Mouse (Mus musculus): ENCODE results near the gene Dapp1.

The Dapp1 gene

DNA sequence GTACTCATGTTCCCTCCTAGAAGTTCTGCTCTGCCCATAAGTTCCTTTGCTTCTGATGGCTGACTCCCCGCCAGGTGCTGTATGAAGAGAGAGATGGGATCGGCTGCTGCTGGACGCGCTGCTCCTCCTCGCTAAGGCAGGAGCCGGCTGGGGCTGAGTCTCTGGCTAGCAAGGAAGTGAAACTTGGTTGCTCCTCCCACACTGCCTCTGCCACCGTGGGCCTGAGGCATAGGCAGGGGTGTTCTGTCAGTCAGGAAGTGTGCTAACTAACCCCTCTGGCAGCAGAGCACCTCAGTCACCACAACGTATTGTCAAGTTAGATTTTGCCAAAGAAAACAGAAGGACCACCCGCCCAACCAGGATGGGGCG, at the start of gene Dapp1:
Dapp1 (minus strand) TSS at position 164 of the 369 bp plus-strand sequence.
- DNase-seq (ENCODE audit: low read depth), result peak; percentile 55

DNA sequence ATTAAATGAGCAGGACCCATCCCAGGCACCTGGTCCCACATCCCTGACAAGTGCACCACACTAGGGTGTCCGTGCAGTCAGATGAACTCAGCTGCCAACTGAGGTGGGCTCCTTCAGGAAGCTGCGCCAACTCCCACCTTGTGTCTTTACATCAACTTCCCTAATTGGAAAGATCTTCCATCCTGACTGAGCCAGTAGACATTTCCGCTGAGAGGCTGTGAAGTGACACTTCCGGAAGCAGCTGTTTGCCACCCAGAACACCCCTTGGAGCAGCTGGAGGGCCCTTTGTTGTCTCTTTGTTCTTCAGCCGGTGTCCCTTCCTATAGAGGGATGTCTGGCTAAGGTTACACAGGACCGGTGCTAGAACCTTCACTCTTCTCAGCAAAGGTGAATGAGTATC, 49.2 kb upstream of the Dapp1 start:
- DNase-seq (ENCODE audit: low read depth), result no peak

DNA sequence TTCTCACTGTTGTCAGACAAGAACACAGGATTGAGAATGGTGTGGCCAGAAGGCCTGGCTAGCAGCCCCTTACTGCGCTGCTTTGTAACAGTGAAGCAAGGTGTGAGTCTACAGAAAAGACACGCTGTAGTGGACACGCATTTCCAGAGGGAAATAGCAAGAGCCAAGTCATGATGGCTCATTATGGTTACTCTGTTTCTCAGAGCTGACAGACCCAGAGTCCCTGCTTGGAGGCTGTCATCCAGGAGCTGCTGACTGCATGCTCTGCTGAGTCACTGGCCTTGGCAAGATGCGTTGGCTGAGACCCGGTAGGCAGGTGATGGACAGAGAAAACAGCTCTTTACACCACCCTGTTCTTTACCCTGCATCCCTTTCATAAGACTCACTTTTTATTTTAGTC, 48.0 kb upstream of the Dapp1 start:
- DNase-seq (ENCODE audit: low read depth), result no peak

- no peak for DNase-seq (ENCODE audit: low read depth)
Measured at GRCm38 (mm10) chr3:138027575-138028362, 46.4 kb upstream of the Dapp1 start.

- DNase-seq (ENCODE audit: low read depth), result no peak
Measured at GRCm38 (mm10) chr3:138026286-138026685, 44.9 kb upstream of the Dapp1 start.

DNA sequence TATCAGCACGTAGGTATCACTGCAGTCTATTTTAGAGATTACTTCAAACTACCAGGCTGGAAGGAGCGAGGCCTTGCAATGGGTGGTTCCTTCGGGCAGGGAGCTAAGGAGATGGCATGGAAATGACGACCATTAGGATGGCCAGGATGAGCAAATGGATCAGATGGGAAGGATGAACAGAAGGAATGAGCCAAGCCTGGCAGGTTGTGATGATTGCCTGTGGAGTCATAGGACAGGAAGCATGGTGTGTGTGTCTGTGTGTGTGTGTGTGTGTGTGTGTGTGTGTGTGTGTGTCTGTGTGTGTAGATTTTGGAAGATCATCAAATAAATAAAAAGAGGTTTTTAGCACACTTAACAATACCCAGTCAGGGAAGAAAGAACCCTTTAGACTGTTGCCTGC, 41.3 kb upstream of the Dapp1 start:
- DNase-seq (ENCODE audit: low read depth), result no peak

- DNase-seq (ENCODE audit: low read depth), result peak; percentile 30
Measured at GRCm38 (mm10) chr3:138022003-138022402, 40.7 kb upstream of the Dapp1 start.

DNA sequence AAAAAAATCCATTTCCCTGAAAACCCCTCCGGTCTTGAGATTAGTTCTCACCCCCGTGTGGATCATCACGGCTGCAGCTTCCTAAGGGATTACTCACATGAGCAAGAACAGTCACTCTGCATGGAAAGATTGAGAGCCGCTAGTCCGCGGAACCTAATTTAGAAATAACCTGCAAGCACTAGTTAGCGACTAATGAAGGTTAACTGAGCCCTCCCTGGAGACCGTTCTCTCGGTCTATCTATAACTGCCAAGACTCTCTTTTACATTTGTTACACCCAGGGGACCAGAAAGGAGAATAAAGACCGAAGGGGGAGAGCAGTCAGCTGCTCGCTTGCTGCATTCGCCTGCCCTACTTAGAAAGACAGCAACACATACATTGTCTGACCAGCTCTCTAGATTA, 35.5 kb upstream of the Dapp1 start:
- DNase-seq (ENCODE audit: low read depth), result no peak

- no peak for DNase-seq (ENCODE audit: low read depth)
Measured at GRCm38 (mm10) chr3:138014725-138015124, 33.4 kb upstream of the Dapp1 start.

- DNase-seq (ENCODE audit: low read depth), result no peak
Measured at GRCm38 (mm10) chr3:138012351-138012750, 31.0 kb upstream of the Dapp1 start.

DNA sequence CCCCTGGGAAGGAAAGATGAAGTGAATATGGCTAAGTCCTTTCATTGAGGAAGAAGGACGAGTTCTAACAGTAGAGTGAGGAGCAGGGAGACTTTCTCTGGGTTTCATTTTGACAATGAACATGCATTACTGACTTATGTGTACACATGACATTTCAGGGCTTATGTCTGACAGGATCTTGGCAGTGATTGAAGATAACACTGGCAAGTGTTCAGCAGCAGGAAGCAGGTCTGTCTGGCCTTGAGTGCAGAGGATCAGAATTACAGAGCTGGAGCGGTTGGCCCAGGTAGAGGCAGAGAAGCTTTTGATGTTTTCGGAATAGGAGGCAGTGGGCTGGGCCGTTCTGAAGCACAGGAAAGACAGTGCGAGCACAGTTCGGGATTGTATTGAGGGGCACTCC, 26.8 kb upstream of the Dapp1 start:
- DNase-seq (ENCODE audit: low read depth), result no peak

GRCm38 (mm10) chr3:138006896-138007295, 25.6 kb upstream of the Dapp1 start:
- DNase-seq (ENCODE audit: low read depth), result no peak

DNA sequence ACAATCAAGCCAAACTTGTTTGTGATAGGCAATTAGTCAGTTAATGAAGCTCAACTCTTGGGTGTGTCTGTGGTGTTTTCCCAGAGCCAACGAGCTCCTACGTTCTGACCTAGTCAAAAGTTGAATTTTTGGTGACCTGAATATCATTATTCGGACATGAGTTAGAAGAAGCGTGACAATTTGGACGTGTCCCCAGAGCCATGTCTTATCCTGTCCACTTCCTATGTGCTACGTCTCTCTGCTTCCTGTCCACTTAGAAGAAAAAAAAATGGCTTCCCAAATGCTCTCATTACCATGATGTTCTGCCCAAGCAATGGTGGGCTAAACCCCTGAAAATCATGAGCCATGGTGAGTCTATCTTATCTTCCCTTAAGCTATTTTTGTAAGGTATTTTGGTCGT, 21.9 kb upstream of the Dapp1 start:
- DNase-seq (ENCODE audit: low read depth), result no peak

- DNase-seq (ENCODE audit: low read depth), result no peak
Measured at GRCm38 (mm10) chr3:138002545-138002944, 21.2 kb upstream of the Dapp1 start.

DNA sequence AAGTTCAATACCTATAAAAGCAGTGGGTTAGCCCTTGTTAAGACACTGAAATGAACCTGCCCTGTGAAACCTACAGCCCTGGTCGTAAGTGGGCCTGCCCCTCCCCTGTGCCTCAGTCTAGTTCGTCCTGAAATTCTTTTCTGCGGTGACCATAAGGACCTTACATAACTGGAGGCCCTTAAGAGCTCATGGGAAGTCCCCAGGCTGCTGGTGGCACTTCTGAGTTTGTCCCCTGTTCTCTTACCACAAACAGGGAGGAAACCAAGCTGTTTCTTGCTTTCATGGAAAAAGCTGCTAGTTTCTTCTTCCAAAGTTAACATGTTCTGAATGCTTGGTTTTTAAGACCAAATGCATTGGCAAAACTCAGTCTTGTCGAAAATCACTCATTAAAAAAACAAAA, 20.5 kb upstream of the Dapp1 start:
- DNase-seq (ENCODE audit: low read depth), result no peak

DNA sequence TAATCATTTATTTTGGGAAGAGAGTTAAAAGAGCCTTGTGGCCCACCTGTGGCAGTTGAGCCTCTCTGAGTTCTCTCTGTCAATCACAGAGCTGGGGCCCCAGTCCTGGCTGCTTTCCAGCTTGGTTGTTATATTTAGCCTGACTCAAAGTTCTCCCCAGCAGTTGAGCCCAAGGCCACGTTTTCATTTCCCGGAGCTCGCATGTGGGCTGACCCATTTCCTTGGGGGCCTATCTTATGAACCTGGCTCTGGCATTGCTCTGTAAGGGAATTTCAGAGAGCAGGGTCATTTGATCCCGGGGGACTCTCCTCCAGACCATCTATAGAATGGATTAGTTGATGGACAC, 19.4 kb upstream of the Dapp1 start:
- no peak for DNase-seq (ENCODE audit: low read depth)

DNA sequence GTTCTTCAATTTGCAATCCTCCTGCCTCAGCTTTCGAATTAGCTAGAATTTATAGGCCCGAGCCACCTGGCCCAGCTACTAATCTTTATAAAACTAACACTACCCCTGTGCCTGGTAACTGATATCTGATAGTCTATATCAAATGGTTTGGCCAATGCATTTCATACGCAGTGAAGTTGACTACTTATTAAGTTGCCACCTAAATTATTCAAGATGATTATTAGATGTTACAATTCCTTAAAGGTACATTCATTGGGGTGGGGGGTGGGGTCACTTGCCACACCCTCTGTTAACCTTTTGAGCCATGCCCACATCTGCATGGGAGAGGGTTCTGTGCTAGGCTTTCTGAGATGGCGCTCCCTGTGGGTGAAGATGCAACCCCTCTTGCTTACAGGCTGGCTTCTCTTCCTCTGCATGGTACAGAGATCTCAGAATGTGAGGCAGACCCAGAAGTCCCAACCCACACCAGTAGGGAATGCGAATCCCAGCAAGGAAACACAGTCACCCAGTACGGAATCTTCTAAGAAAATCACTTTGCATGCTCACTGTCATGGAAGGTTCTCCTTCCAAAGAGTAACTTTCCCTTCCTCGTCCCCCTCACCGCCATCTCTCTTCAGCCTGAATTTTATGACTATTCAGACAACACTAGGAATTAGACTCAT, 18.8 kb upstream of the Dapp1 start:
- no peak for DNase-seq (ENCODE audit: low read depth)

DNA sequence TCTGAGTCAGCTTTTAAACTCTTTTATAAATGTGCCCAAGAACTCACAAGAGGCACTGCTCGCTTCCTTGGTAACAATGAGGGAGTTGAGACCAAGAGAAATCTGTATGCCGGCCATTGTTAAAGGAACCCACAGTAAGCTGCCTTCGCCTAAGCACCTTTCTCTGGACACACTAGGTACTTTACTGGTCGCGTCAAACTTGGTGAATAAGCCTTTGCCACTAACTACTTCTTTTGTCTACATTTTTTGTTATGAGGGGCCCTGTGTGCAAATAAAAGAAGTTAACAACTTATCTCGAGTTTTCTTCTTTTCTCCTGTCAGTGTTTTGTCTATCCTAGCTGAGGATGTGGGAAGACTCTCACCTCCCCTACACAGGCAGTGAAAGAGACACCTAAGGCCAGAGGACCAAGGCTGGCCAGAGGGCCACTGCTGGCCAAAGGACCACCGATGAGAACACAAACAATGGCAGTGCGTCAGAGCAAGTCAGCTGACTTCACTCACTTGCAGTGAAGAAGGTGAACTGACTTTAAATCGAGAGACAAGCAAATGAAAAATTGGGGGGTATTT, 18.0 kb upstream of the Dapp1 start:
- no peak for DNase-seq (ENCODE audit: low read depth)

- no peak for DNase-seq (ENCODE audit: low read depth)
Measured at GRCm38 (mm10) chr3:137998491-137999223, 17.3 kb upstream of the Dapp1 start.

DNA sequence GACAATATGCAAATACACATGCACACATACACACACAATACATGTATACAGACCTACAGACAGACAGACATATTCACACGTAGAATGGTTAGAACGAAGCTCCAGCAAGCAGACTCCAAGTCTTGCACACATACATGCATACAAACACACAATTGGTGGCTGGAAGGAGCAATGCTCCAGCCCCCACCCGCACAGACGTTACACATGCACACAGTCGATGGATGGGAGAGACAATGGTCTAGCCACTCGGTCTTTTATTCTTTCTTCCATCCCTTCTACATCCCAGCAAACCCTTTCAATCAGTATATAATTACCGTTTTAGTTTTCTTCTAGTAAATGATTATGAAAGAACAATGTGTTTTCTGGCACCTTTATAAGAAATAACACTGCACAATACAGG, 14.1 kb upstream of the Dapp1 start:
- DNase-seq (ENCODE audit: low read depth), result no peak

GRCm38 (mm10) chr3:137994196-137994595, 12.9 kb upstream of the Dapp1 start:
- no peak for DNase-seq (ENCODE audit: low read depth)

- DNase-seq (ENCODE audit: low read depth), result no peak
Measured at GRCm38 (mm10) chr3:137992366-137992765, 11.0 kb upstream of the Dapp1 start.

DNA sequence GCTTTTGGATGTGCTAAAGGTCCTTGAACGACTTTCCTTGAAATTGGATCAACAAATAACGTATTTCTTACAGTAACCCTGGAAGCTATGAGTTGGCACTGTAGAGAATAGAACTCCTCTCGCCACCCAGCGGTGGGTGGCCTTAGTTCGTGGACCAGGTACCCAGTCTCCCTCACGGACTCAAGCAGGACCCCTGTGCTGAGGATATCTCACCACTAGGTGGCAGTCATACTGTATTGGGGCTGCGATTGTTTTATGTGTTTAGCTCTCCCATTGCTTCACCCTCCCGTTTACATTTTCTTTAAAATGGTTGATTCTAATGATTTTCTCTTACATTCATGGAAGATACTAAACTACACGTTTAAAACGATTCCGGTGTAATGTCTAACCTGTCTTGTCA, 9.8 kb upstream of the Dapp1 start:
- DNase-seq (ENCODE audit: low read depth), result peak; percentile 92
